Mouse (Mus musculus) liver, adult 2 months (tissue): ENCODE measurements around the gene Litaf. TPM values are rescaled to one million over a fixed set of nuclear protein-coding genes. Genes with fewer than 3 reads are reported as not detected.
"Not testable (repeated sequence)": the region's sequence is repeated elsewhere in the genome, so short reads cannot be mapped to it uniquely, and the experiment has no call there.

Experiments used
- DNase-seq: peaks from one replicate; pipeline ENCODE4 v3.0.0-alpha.2; 2011; ENCODE audit warnings: low read depth, low spot score; ENCODE audit errors: extremely low read depth
- H3K27ac ChIP-seq: fragments of 200-500 bp; replicated peaks from 2 replicates; pipeline ENCODE4 v1.5.1; 2012; ENCODE audit warnings: low read depth, mild to moderate bottlenecking, control low read depth, inconsistent platforms, low read length; ENCODE audit not compliant: insufficient read depth
- H3K27me3 ChIP-seq: fragments of 200-500 bp; 2 replicates; pipeline ENCODE4 v1.6.1; 2012; ENCODE audit warnings: mild to moderate bottlenecking, moderate library complexity, low read length, inconsistent platforms; ENCODE audit not compliant: control insufficient read depth, insufficient read depth
- H3K36me3 ChIP-seq: fragments of 200-500 bp; 2 replicates; pipeline ENCODE4 v1.6.1; 2012; ENCODE audit warnings: low read length, inconsistent platforms; ENCODE audit not compliant: control insufficient read depth, insufficient read depth
- H3K4me1 ChIP-seq: fragments of 200-500 bp; 2 replicates; pipeline ENCODE4 v1.6.1; 2011; ENCODE audit warnings: low read length; ENCODE audit not compliant: control insufficient read depth, insufficient read depth
- H3K4me3 ChIP-seq: fragments of 200-500 bp; 2 replicates; pipeline ENCODE4 v1.5.1; 2011; ENCODE audit warnings: low read depth, mild to moderate bottlenecking, control low read depth, low read length, moderate library complexity; ENCODE audit not compliant: insufficient read depth
- H3K79me2 ChIP-seq: fragments of 200-500 bp; 2 replicates; pipeline ENCODE4 v1.6.1; 2012; ENCODE audit warnings: inconsistent platforms, mild to moderate bottlenecking, low read length, moderate library complexity; ENCODE audit not compliant: control insufficient read depth, insufficient read depth
- H3K9ac ChIP-seq: fragments of 200-500 bp; 2 replicates; pipeline ENCODE4 v1.6.1; 2012; ENCODE audit warnings: low read depth, mild to moderate bottlenecking, control low read depth, inconsistent platforms, low read length
- CTCF ChIP-seq: fragments of 200-500 bp; IDR thresholded peaks from 2 replicates; pipeline ENCODE4 v1.5.1; 2011; ENCODE audit warnings: low read depth, low read length, control low read depth
- POLR2A ChIP-seq: fragments of 200-500 bp; IDR thresholded peaks from 2 replicates; pipeline ENCODE4 v1.6.1; 2011; ENCODE audit warnings: low read length, control low read depth; ENCODE audit not compliant: insufficient read depth; ENCODE audit errors: extremely low read depth
- WGBS: fragments of 180-500 bp; shearing (Covaris S2); methylation state at CpG from one replicate; pipeline ENCODE4 v1.1.7; 2018; 5-methylcytosine and 5-hydroxymethylcytosine counted together
- polyA plus RNA-seq: library from polyadenylated mRNA; depleted of rRNA; stranded (reverse); fragments of >200 nt; gene quantifications from 2 replicates; pipeline ENCODE4 v1.2.3, GENCODE M21; 2012
- total RNA-seq: library from RNA; depleted of rRNA; stranded (reverse); fragments of >200 nt; gene quantifications from 2 replicates; pipeline ENCODE4 v1.2.3, GENCODE M21; 2014

The Litaf gene
- total and polyA plus RNA-seq, 2 experiments: 27.4 to 161 TPM

DNA sequence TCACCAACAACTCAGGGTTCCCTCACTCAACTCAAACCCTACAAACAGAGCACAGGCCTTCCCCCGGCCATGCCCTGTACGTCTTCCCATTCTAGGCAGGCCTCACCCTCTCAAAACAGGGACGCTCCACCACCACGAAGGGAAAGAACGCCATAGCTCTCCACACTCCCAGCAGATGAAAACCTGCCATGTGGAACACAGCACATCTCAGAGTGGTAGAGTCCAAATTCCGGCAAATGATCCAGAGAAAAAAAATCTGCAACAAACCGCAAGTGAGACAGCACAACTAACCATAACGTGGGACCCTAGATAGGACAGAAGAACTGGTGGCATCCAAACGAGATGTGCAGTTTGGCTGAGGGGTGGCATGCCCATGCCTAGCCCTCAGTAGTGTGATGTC is 88.1 kb downstream of the Litaf start:
- WGBS: 73% methylated on average over 9 of the region's 9 CpGs
- no peak overlapping the region for H3K27ac ChIP-seq
- H3K4me1 ChIP-seq: peaks cover 55% of the 10 kb centered on the region
- DNase-seq: no peak
- TF ChIP-seq POLR2A (no peak), CTCF (no peak)
- no peak overlapping the region for H3K9ac ChIP-seq
- peaks cover 42% of the 10 kb centered on the region for H3K79me2 ChIP-seq
- H3K36me3 ChIP-seq: no peaks in the 10 kb centered on the region
- no peak overlapping the region for H3K4me3 ChIP-seq
- no peaks in the 10 kb centered on the region for H3K27me3 ChIP-seq

DNA sequence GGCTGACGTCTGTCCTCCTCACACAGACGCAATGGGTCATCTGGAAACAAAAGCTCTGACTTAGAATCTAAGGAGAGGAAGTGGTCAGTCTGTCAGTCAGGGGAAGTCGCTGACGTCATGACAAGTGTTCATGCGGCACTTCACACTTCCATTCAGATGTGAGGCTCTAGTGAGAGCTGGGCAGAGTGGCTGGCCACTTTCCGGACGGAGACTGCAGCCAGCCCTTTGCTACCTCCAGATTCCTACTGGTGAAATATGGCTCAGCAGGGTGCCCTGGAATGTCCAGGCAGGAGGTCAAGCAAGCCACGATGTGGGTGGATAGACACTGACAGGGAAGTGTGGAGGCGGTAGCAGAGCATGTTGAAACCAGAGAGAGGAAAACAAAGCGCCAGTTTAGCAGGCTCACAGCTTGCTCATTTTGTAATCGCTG is 89.7 kb downstream of the Litaf start:
- Histone ChIP-seq H3K27ac (no peak overlapping the region), H3K79me2 (peaks cover 39% of the 10 kb centered on the region), H3K4me1 (peaks cover 57% of the 10 kb centered on the region), H3K27me3 (no peaks in the 10 kb centered on the region), H3K4me3 (no peak overlapping the region), H3K9ac (no peak overlapping the region), H3K36me3 (no peaks in the 10 kb centered on the region)
- TF ChIP-seq POLR2A (no peak), CTCF (no peak)
- DNase-seq: peak; percentile 64
- WGBS: 17% methylated on average over 11 of the region's 11 CpGs

DNA sequence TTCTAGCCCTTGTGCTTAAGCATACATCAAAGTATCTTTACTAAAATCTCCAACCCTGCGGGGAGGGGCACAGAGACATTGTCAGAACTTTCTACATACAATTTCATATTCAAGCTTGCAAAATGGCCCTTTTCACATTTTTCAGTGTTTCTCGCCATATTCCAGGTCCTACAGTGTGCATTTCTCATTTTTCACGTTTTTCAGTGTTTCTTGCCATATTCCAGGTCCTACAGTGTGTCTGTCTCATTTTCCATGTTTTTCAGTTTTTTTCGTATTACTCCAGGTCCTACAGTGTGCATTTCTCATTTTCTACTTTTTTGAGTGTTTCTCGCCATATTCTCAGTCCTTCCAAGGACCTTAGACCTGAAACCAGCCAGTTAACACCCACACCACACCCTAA is 91.0 kb downstream of the Litaf start:
- no peak for DNase-seq
- H3K4me1 ChIP-seq: peaks cover 64% of the 10 kb centered on the region
- H3K36me3 ChIP-seq: no peaks in the 10 kb centered on the region
- H3K4me3 ChIP-seq: no peak overlapping the region
- no peak overlapping the region for H3K27ac ChIP-seq
- no peaks in the 10 kb centered on the region for H3K27me3 ChIP-seq
- 65% methylated on average over 5 of the region's 5 CpGs for WGBS
- peaks cover 46% of the 10 kb centered on the region for H3K79me2 ChIP-seq
- no peak overlapping the region for H3K9ac ChIP-seq
- TF ChIP-seq CTCF (no peak), POLR2A (no peak)

DNA sequence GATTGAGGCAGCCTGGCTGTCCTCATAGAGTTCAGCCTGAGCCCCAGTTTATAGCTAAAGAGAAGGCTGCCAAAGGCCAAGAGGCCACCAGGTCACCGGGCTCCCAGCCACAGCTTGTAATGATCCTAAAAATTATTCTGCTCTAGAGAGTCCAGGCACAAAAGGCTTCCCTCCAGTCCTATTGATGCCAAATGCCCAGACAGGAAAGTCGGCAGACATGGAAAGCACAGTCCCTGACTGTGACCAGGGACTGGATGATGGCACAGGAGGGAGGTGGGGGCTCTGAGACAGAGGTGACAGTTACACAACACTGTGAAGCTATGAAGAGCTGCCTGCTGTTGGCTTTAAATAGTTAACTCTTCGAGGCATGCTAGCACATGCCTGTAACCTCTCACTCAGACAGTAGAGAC is 91.9 kb downstream of the Litaf start:
- H3K27me3 ChIP-seq: no peaks in the 10 kb centered on the region
- TF ChIP-seq POLR2A: no peak
- TF ChIP-seq CTCF: no peak
- H3K4me3 ChIP-seq: no peak overlapping the region
- H3K36me3 ChIP-seq: no peaks in the 10 kb centered on the region
- 7% methylated on average over 3 of the region's 3 CpGs for WGBS
- H3K4me1 ChIP-seq: peaks cover 63% of the 10 kb centered on the region
- H3K9ac ChIP-seq: no peak overlapping the region
- peak; percentile 95 for DNase-seq
- H3K79me2 ChIP-seq: peaks cover 44% of the 10 kb centered on the region; the same call in 1 of the 2 replicates
- H3K27ac ChIP-seq: peak overlapping the region; percentile 34; the same call in 1 of the 2 replicates

DNA sequence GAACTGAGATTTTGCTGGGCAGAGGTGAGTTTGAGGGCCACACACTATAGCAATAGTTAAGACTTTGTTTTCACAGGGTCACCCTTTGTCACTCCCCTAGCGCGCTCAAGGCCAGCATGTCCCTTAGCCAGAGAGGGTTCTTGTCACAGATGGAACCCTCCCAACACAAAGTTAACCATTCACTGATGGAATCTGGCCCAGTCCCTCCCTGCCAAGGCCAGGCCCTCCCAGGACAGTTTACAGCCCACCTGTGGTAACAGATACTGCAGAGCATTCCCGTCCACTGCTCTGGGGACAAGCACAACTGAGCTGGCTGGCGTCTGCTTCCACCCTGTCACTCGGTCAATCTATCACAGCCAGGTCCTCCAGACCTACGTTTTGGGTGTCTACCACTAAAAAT is 93.7 kb downstream of the Litaf start:
- DNase-seq: peak; percentile 97
- WGBS: 25% methylated on average over 6 of the region's 6 CpGs
- Histone ChIP-seq H3K4me1 (peaks cover 73% of the 10 kb centered on the region), H3K9ac (no peak overlapping the region), H3K79me2 (peaks cover 38% of the 10 kb centered on the region; the same call in 1 of the 2 replicates), H3K27me3 (no peaks in the 10 kb centered on the region), H3K36me3 (no peaks in the 10 kb centered on the region), H3K4me3 (no peak overlapping the region), H3K27ac (peak overlapping the region; percentile 32)
- no peak for TF ChIP-seq CTCF
- TF ChIP-seq POLR2A: no peak

DNA sequence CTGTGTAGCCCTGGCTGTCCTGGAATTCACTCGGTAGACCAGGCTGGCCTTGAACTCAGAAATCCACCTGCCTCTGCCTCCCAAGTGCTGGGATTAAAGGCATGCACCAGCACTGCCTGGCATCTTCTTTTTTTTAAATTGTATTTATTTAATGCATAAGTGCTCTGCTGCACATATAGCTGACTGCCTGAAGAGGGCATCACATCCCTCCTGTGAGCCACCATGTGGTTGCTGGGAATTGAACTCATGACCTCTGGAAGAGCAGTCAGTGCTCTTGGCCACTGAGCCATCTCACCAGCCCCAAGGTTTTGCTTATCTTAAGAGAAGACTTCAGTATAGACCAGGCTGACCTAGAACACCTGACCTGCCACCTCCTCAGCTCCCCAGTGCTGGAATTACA is 96.0 kb downstream of the Litaf start:
- DNase-seq, H3K27ac ChIP-seq, H3K36me3 ChIP-seq, H3K9ac ChIP-seq, H3K27me3 ChIP-seq, H3K4me3 ChIP-seq: not testable (repeated sequence)
- WGBS: 32% methylated on average over 1 of the region's 1 CpGs
- peaks cover 27% of the 10 kb centered on the region; the same call in 1 of the 2 replicates for H3K79me2 ChIP-seq
- H3K4me1 ChIP-seq: peaks cover 65% of the 10 kb centered on the region
- TF ChIP-seq CTCF: peak; percentile 34
